8 mouse cellular contexts compared by ENCODE assay signal in the genomic region with DNA sequence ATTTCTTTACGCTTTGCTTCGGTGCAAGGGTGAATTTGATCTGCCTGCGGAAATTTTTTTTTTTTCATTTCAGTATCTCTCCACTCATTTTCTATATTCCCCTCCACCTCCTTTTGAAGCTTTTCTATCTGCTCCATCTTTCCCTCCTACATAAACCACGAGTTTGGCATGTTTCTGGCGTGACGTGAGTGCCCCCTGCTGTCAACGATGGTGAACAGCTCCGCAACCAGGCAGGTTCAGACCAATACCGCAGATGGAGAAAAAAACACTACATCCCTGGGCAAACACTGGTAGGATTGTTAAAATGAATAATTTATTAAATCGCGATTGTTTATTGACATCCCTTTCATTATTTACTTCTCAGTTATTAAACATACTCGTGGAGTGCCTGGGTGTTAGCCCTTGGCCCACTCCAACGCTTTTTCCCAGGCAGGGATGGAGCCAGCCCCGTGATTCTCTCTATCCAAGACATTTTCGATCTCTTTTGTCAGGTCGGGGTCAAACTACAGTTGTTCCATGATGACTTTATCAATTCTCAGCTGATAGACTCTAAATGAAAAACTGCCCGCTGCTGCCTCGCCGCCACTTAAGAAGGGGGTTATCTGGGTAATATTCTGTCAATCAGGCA. TPM values are rescaled to one million over a fixed set of nuclear protein-coding genes. Genes with fewer than 3 reads are reported as not detected.
DNase-seq lines count a peak whose midpoint lies in the region; ATAC-seq and TF ChIP-seq lines count a peak whose summit lies in the region.

No protein-coding gene starts in this region.

- H3K9ac ChIP-seq in heart, embryonic 11.5 days (ENCODE audit: low read depth, low read length), result no peak overlapping the region
- H3K9ac ChIP-seq in midbrain, embryonic 16.5 days (ENCODE audit: low read depth, low read length), result no peak overlapping the region

- H3K4me2 ChIP-seq in heart, embryonic 11.5 days, result no peak overlapping the region
- H3K4me2 ChIP-seq in midbrain, embryonic 16.5 days (ENCODE audit: low read length), result peak overlapping the region; percentile 25

- no peak for ATAC-seq in heart, embryonic 11.5 days (replicated peaks; ENCODE audit: insufficient number of reproducible peaks, low FRiP score, low TSS enrichment)
- peak; percentile 88 for ATAC-seq in midbrain, embryonic 16.5 days

- H3K4me3 ChIP-seq in heart, embryonic 11.5 days (ENCODE audit: low read depth, low read length), result no peak overlapping the region
- no peak overlapping the region for H3K4me3 ChIP-seq in gastrocnemius, adult 2 months
- no peak overlapping the region for H3K4me3 ChIP-seq in midbrain, embryonic 16.5 days (ENCODE audit: low read depth, low read length)

- DNase-seq in heart, adult 11 months, result peak; percentile 95
- DNase-seq in cerebellum, postnatal 36 days, result peak; percentile 79 to 84
- peak; percentile 83 for DNase-seq in gastrocnemius, adult 2 months
- peak; percentile 70 for DNase-seq in kidney, adult 11 months
- peak; percentile 87 to 92 for DNase-seq in left cerebral cortex, postnatal 25 days (ENCODE audit: low spot score in 2 of 2)
- DNase-seq in spleen, postnatal 10 days (ENCODE audit: low spot score in 2 of 2), result peak; percentile 51 to 72

- intact Hi-C loops in gastrocnemius, adult 2 months (cut with DNase I), result no loop called here
- intact Hi-C loops in left cerebral cortex, postnatal 25 days (cut with DNase I), result loop anchor here (2.0 kb wide), 1 partner anchor 866 kb away; no protein-coding TSS in a partner anchor

- H3K36me3 ChIP-seq in heart, embryonic 11.5 days (ENCODE audit: control insufficient read depth, insufficient read depth, low read length), result no peaks in the 10 kb centered on the region
- H3K36me3 ChIP-seq in midbrain, embryonic 16.5 days (ENCODE audit: control insufficient read depth, insufficient read depth, low read length), result no peaks in the 10 kb centered on the region

- no peaks in the 10 kb centered on the region for H3K4me1 ChIP-seq in heart, embryonic 11.5 days (ENCODE audit: control insufficient read depth, insufficient read depth, low read length)
- peaks cover 9% of the 10 kb centered on the region; the same call in 1 of the 2 replicates for H3K4me1 ChIP-seq in midbrain, embryonic 16.5 days (ENCODE audit: control insufficient read depth, insufficient read depth, low read length)

- peak; percentile 98 for TF ChIP-seq CTCF in gastrocnemius, adult 2 months (IDR thresholded peaks at IDR 0.05)

- no peaks in the 10 kb centered on the region for H3K9me3 ChIP-seq in heart, embryonic 11.5 days (replicated peaks; ENCODE audit: control insufficient read depth, low read length)
- H3K9me3 ChIP-seq in midbrain, embryonic 16.5 days (replicated peaks; ENCODE audit: control insufficient read depth, low read length, poor library complexity, severe bottlenecking), result no peaks in the 10 kb centered on the region

- H3K27ac ChIP-seq in heart, embryonic 11.5 days (ENCODE audit: low read depth, low read length), result no peak overlapping the region
- no peak overlapping the region for H3K27ac ChIP-seq in gastrocnemius, adult 2 months
- no peak overlapping the region for H3K27ac ChIP-seq in midbrain, embryonic 16.5 days (ENCODE audit: low read length)

- H3K27me3 ChIP-seq in heart, embryonic 11.5 days (ENCODE audit: control insufficient read depth, insufficient read depth, low read length), result no peaks in the 10 kb centered on the region
- H3K27me3 ChIP-seq in midbrain, embryonic 16.5 days (ENCODE audit: control insufficient read depth, insufficient read depth, low read depth, low read length), result no peaks in the 10 kb centered on the region

- WGBS in heart, embryonic 11.5 days (ENCODE audit: insufficient replicate concordance), result 24% methylated on average over 19 of the region's 19 CpGs
- WGBS in midbrain, embryonic 16.5 days, result 17% methylated on average over 19 of the region's 19 CpGs

RNA-seq across cellular contexts. Expression of gene Noct, which starts 53.9 kb away (rescaled TPM):
- polyA plus RNA-seq in heart, embryonic 11.5 days (2014; fragmentation: Nextera tagmentation; extraction: Ambion mirVana), result 10.4 and 12.2 TPM in 2 replicates
- total RNA-seq in gastrocnemius, adult 2 months (2021), result 10 to 100 TPM; 23.7 to 34.3 TPM
- 10 to 100 TPM; 52.3 to 57.2 TPM for total RNA-seq in left cerebral cortex, postnatal 25 days (2021)
- polyA plus RNA-seq in midbrain, embryonic 16.5 days (2015; fragmentation: Nextera tagmentation; extraction: Ambion mirVana), result 29.0 and 30.8 TPM in 2 replicates
